Mouse (Mus musculus): ENCODE results near the gene Atp6v1f.

DNA sequence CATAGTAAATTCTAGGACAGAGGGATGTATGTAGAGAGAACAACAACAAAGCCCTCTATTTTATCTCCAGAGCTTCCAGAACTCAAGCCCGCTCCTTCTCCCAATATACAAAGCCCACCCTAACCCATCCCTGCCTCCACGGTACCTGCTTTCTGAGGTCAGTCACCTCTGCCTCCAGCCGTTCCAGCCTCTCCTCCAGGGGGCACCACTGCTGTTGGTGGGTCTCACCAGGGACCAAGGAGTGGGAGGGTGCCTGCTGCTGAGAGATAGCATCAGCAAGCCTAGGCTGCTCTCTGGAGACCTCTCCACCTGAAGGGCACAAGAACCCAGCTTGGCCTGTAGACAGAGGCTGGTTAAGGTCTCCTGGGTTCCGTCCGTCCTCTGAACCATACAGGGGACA is 38.0 kb downstream of the Atp6v1f start:
- TF ChIP-seq CTCF (IDR thresholded peaks at IDR 0.05; ENCODE audit: low read depth, low read length), result no peak
- no peak for TF ChIP-seq POLR2A (IDR thresholded peaks at IDR 0.05; ENCODE audit: extremely low read depth, insufficient read depth, low read length)

Data from liver, adult 2 months (tissue).